Mouse (Mus musculus) CD8-positive naive resting alpha-beta T cell, adult 2 months (primary cell): ENCODE measurements around the gene Sesn1.

Experiments
- DNase-seq, 2 experiments: peaks; one replicate each; pipeline ENCODE4 v3.0.0; 2022; ENCODE audit warnings: low read depth in 2 of 2, low spot score in 2 of 2

Sesn1 gene

GRCm38 (mm10) chr10:41867956-41868355 lies 58.2 kb downstream of the Sesn1 start:
- no peak for DNase-seq

DNA sequence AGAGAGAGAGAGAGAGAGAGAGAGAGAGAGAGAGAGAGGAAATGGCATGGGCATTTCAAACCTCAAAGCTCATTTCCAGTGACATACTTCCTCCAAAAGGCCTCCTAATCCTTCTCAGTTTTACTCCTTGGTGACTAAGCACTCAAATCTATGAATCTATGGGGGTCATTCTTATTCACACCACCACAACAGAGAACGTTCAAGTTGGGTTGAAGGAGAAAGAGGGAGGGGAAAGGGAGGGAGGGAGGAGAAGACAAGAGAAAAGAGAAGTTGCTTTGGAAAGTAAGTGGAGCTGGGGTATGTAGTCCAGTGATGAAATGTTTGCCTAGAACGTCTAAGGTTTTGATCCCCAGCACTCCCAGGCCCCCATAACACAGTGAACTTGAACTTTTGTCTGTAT lies 60.4 kb downstream of the Sesn1 start:
- DNase-seq = no peak

- no peak for DNase-seq
Observed at GRCm38 (mm10) chr10:41871564-41871963, 61.8 kb downstream of the Sesn1 start.

GRCm38 (mm10) chr10:41875624-41876023 lies 65.9 kb downstream of the Sesn1 start:
- no peak for DNase-seq

DNA sequence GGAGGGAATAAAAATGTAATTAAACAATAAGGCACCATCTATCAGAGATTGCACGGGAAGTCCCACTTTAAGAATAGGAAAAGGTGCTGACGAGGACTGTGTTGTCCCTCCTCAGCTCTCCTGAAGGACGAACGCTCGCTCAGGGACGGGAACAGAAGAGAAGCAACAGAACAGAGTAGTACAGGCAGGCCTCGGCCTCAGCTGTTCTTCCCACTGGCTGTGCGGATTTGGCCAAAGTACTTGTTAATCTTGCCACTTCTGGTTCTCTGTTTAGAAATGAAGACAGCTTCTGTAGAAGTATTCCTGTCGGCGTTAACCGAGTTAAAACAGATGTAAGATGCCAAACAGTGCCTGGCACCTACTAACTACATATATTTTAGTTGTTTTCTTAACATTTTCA lies 68.6 kb downstream of the Sesn1 start:
- DNase-seq = no peak

GRCm38 (mm10) chr10:41879675-41880074 lies 69.9 kb downstream of the Sesn1 start:
- no peak for DNase-seq

GRCm38 (mm10) chr10:41880206-41880605 lies 70.5 kb downstream of the Sesn1 start:
- no peak for DNase-seq

DNA sequence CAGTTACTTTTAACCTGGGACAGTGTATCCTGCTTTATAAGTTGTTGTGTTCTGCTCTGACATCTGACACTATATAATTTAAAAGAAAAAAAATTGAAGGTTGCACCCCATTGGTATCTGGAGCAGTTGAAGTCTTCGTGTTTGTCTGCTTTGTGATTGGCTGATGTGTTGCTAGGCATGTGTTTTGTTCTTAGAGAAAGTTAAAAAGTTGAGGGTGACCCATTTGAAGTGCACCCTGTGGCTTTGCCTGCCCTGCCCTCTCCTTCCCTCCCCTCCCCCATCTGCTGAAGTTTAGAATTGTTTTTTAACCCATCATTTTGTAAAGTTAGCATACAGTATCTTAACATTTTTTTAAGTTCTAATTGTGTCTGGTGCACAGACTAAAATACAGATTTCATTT lies 71.0 kb downstream of the Sesn1 start:
- DNase-seq = peak; percentile 23 to 53

DNA sequence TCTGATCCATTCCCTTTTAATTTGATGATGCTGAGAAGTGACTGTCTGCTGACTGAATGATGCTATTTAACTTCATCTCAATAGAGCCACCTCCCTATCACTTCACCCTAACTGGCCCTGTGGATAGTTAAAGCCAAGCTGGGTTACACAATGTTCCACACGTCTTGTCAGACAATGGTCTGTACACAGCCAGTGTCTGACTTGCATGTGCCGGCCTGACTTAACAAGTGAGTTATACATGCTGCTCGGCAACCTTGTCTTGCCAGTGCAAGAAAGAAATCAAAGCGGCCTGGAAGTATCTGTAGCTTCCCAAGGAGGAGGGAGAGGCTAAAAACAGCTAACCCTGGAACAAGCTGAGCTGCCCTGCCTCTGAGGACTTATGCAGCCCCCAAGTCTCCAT lies 71.7 kb downstream of the Sesn1 start:
- DNase-seq = no peak

GRCm38 (mm10) chr10:41883741-41884575 lies 74.2 kb downstream of the Sesn1 start:
- DNase-seq = no peak

GRCm38 (mm10) chr10:41887080-41887821 lies 77.5 kb downstream of the Sesn1 start:
- DNase-seq = peak; percentile 72 to 78

GRCm38 (mm10) chr10:41888365-41888941 lies 78.7 kb downstream of the Sesn1 start:
- DNase-seq = peak in 1 of 2 experiments; percentile 25

DNA sequence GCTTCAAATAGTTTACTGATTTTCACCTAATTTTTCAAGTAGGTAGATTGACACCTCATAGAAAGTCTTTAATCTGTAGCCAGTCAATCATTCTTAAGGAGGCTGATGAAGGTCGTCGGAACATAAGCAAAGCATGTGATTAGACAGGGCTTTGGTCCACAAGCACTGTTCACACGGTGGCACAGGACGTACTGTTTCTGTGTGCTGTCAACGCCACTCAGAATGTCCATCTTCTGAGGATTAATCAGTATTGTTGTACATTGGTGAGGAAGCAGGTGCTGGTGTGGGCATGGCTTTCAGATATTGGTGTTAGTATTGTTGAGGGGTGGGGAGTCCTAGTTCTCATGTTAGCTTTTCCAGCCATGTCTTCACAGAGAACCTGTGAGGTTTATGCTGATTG lies 79.8 kb downstream of the Sesn1 start:
- DNase-seq = no peak

DNA sequence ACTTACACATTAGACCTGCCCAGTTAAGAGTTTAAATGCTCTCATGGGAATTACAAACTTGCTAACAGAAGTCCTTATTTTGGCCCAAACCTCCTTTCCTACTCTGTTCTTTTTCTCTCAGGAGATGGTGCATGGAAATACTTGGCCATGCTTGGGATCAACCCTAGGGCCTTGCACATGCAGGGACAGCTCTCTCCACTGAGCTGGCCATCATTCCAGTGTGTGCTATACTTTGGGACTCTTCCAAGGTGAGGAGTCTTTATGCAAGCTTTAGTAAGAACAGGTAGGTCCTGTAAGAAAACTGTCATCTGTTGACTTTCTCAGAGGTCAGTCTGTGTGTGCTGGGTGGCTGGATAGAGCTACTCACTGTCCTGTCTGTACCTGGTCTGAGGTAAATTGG lies 80.8 kb downstream of the Sesn1 start:
- no peak for DNase-seq

GRCm38 (mm10) chr10:41891312-41891711 lies 81.6 kb downstream of the Sesn1 start:
- DNase-seq = no peak

GRCm38 (mm10) chr10:41893433-41894411 lies 84.0 kb downstream of the Sesn1 start:
- DNase-seq = no peak

DNA sequence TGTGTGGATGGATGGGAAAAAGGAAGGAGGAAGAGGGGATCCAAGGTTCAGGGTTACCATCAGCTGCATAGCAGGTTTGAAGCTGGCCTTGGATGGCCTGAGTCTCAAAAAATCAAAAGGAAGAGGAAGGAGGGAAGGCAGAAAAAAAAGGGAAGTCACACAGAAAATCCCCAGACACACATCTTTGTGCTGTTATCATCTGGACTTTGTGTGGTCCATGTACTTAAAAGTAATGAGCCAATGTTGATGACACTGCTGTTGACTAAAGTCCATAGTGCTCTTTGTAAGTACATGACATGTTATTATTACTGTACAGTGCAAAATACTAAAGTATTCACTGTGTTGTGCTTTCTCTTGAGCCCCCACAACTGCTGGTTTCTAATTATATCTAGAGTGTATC lies 86.7 kb downstream of the Sesn1 start:
- no peak for DNase-seq

GRCm38 (mm10) chr10:41896865-41897264 lies 87.1 kb downstream of the Sesn1 start:
- no peak for DNase-seq

DNA sequence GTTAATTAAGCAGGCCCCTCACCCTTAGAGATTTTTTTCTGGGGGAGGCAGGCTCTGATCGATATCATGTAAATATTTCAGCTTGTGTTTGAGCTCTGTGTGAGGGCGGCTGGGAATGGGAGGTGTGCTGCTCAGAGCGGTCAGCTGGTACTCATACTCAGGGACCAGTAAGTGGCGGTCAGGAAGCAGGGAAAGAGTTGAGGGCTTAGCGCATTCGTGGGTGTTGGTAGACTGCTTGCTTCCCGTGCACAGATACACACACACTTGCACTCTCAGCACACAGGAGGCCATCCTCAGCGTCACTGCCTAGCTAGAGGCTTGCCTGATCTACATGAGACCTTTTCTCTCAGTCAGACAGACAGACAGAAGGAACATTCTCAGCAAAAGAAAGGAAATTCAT lies 91.7 kb downstream of the Sesn1 start:
- no peak for DNase-seq

DNA sequence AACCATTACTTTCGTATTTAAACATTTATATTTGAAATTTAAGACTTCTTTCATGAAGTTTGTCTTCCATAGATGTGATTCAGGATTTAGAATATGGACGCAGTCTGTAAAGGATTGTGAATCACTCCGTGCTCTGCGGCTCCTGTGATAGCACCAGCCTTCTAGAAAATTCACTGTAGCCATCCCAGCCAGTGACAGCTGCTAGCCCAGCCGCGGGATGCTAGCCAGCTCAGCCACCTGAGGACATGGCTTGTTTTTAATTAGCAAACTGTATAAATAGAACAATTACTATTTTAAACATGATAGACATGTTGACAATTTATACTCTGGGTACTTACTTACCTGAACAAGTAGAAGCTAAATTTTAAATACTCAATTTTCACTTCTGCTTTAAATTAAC lies 92.1 kb downstream of the Sesn1 start:
- DNase-seq = no peak

GRCm38 (mm10) chr10:41907473-41907872 lies 97.7 kb downstream of the Sesn1 start:
- DNase-seq = no peak
